Mouse (Mus musculus) E14TG2a.4 (cell line): ENCODE results near the gene Asic1.

Experiments used
- CTCF ChIP-seq: conservative IDR thresholded peaks from 2 replicates; pipeline ENCODE4 v1.5.1; 2014; ENCODE audit warnings: low read length
- NANOG ChIP-seq: IDR thresholded peaks from 2 replicates; pipeline ENCODE4 v1.6.1; 2014; ENCODE audit warnings: borderline replicate concordance, low read length, mixed read lengths

DNA sequence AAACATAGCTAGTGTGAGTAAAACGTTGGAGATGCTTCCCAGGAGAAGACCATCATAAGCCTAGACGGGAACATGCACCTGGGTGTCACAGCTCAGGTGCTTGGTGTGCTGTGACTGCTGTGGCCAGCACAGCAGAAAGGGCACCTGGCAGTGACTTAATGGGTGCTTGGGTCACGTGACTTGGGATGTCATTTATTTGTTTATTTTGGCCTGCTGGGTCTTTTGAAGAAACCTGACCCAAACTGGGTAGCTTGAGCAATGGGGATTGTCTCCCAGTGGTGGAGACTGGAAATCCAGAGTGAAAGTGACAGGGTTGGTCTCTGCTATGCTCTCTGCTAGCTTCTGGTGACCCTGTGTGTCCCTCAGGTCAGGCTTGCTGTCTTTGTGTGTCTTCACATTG, 41.3 kb downstream of the Asic1 start:
- TF ChIP-seq CTCF (no peak), NANOG (no peak)
